Mouse (Mus musculus) lung, adult 2 months (tissue): ENCODE data around the gene Rpl24.

Experiments
- CTCF ChIP-seq: fragments of 200-500 bp; IDR thresholded peaks from 2 replicates; pipeline ENCODE4 v1.5.1; 2011; ENCODE audit warnings: mild to moderate bottlenecking, low read length, control low read depth; ENCODE audit not compliant: insufficient read depth
- POLR2A ChIP-seq: fragments of 200-500 bp; IDR thresholded peaks from 2 replicates; pipeline ENCODE4 v1.6.1; 2011; ENCODE audit warnings: low read depth, mild to moderate bottlenecking, control low read depth, low read length, borderline replicate concordance; ENCODE audit errors: extremely low read depth

- no peak for TF ChIP-seq CTCF
- TF ChIP-seq POLR2A: no peak
Measured at GRCm38 (mm10) chr16:55940781-55941180, 25.3 kb upstream of the Rpl24 start.
